Mouse (Mus musculus) limb, embryonic 14.5 days (tissue): ENCODE data around the gene Cabp7. TPM values are rescaled to one million over a fixed set of nuclear protein-coding genes. Genes with fewer than 3 reads are reported as not detected.
A peak's percentile ranks its signal among the peaks of the same experiment; 100 is the strongest.

Experiments
- ATAC-seq: fragments of 200-750 bp; cut with Nextera tagmentation; 2 replicates; pipeline ENCODE4 v1.8.0; 2017; ENCODE audit warnings: low read depth, moderate number of reproducible peaks, moderate TSS enrichment; ENCODE audit not compliant: low FRiP score
- DNase-seq: peaks from one replicate; pipeline ENCODE4 v3.0.0-alpha.2; 2015; ENCODE audit warnings: low spot score
- H3K27ac ChIP-seq: fragments of 300-500 bp; sonication (generic); replicated peaks from 2 replicates; pipeline ENCODE4 v1.5.1; 2014; ENCODE audit warnings: low read depth, mild to moderate bottlenecking, low read length, moderate library complexity, mixed read lengths
- H3K27me3 ChIP-seq: fragments of 300-500 bp; sonication (generic); 2 replicates; pipeline ENCODE4 v1.6.1; 2014; ENCODE audit warnings: low read length, mixed read lengths; ENCODE audit not compliant: control insufficient read depth, insufficient read depth
- H3K36me3 ChIP-seq: fragments of 300-500 bp; sonication (generic); 2 replicates; pipeline ENCODE4 v1.6.1; 2014; ENCODE audit warnings: mild to moderate bottlenecking, low read length, moderate library complexity, mixed read lengths; ENCODE audit not compliant: control insufficient read depth, insufficient read depth
- H3K4me1 ChIP-seq: fragments of 300-500 bp; sonication (generic); 2 replicates; pipeline ENCODE4 v1.6.1; 2014; ENCODE audit warnings: antibody characterized with exemption, low read length, mixed read lengths; ENCODE audit not compliant: control insufficient read depth, insufficient read depth
- H3K4me2 ChIP-seq: fragments of 300-500 bp; sonication (generic); replicated peaks from 2 replicates; pipeline ENCODE4 v1.6.1; 2014; ENCODE audit warnings: low read depth, mild to moderate bottlenecking, low read length, moderate library complexity; ENCODE audit not compliant: severe bottlenecking
- H3K4me3 ChIP-seq: fragments of 300-500 bp; sonication (generic); replicated peaks from 2 replicates; pipeline ENCODE4 v1.5.1; 2014; ENCODE audit warnings: low read length
- H3K9ac ChIP-seq: fragments of 300-500 bp; sonication (generic); 2 replicates; pipeline ENCODE4 v1.6.1; 2014; ENCODE audit warnings: mild to moderate bottlenecking, low read depth, low read length, moderate library complexity; ENCODE audit not compliant: severe bottlenecking
- H3K9me3 ChIP-seq: fragments of 300-500 bp; sonication (generic); 2 replicates; pipeline ENCODE4 v1.6.1; 2016; ENCODE audit warnings: low read length; ENCODE audit not compliant: control insufficient read depth
- POLR2A ChIP-seq: fragments of 200-500 bp; IDR thresholded peaks from 2 replicates; pipeline ENCODE4 v1.8.0; 2012; ENCODE audit warnings: inconsistent platforms, mild to moderate bottlenecking, moderate library complexity, borderline replicate concordance; ENCODE audit not compliant: insufficient read depth, insufficient read length; ENCODE audit errors: extremely low read depth
- WGBS: fragments of 180-500 bp; shearing (Covaris S2); extraction: QIAGEN DNeasy Blood & Tissue Kit; methylation state at CpG from one replicate; pipeline ENCODE4 v1.1.7; 2014; 5-methylcytosine and 5-hydroxymethylcytosine counted together
- polyA plus RNA-seq, 2 experiments: library from polyadenylated mRNA; depleted of rRNA in 1 of 2; stranded (reverse) in 1 of 2; unstranded in 1 of 2; fragments of >200 nt; fragmentation: Nextera tagmentation in 1 of 2; extraction: Ambion mirVana in 1 of 2; gene quantifications; 2 replicates each; pipeline versions ENCODE4 v1.2.1 to v1.2.3; 2012 to 2014

Cabp7 gene
- polyA plus RNA-seq, 2 experiments: 0.14 to 0.17 TPM

DNA sequence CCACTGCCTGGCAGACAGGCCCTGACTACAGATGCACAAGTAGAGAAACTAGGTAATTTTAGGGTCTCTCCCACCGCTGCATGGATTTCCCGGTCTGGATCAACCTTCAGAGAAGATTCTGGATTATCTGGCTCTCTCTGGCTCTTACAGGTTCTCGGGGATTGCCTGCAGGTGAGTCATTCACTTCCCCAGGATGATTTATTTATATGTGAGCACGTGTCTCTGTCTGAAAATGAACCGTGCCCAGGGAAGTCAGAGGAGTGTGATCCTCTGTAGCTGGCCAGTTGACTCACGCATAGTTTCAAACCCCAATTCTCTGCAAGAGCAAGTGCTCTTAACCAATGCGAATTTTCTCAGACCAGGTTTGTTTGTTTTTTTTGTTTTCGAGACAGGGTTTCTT is 45.9 kb downstream of the Cabp7 start:
- H3K27me3 ChIP-seq: no peaks in the 10 kb centered on the region
- H3K27ac ChIP-seq: no peak overlapping the region
- H3K9me3 ChIP-seq: no peaks in the 10 kb centered on the region
- no peak overlapping the region for H3K4me3 ChIP-seq
- peaks cover 10% of the 10 kb centered on the region for H3K4me1 ChIP-seq
- H3K4me2 ChIP-seq: no peak overlapping the region
- 84% methylated on average over 8 of the region's 8 CpGs for WGBS
- peaks cover 20% of the 10 kb centered on the region for H3K36me3 ChIP-seq
- TF ChIP-seq POLR2A: no peak
- no peak for ATAC-seq
- DNase-seq: no peak
- H3K9ac ChIP-seq: no peak overlapping the region

- H3K9me3 ChIP-seq: no peaks in the 10 kb centered on the region
- 46% methylated on average over 7 of the region's 7 CpGs for WGBS
- H3K27me3 ChIP-seq: no peaks in the 10 kb centered on the region
- no peak for TF ChIP-seq POLR2A
- no peaks in the 10 kb centered on the region for H3K4me1 ChIP-seq
- no peak overlapping the region for H3K27ac ChIP-seq
- DNase-seq (peak; percentile 47), ATAC-seq (no peak)
- no peak overlapping the region for H3K9ac ChIP-seq
- H3K4me3 ChIP-seq: no peak overlapping the region
- no peak overlapping the region for H3K4me2 ChIP-seq
- H3K36me3 ChIP-seq: peaks cover 19% of the 10 kb centered on the region
Observed at GRCm38 (mm10) chr11:4697043-4697983, 49.3 kb downstream of the Cabp7 start.

GRCm38 (mm10) chr11:4692162-4692561 is 54.4 kb downstream of the Cabp7 start:
- Histone ChIP-seq H3K9ac (no peak overlapping the region), H3K36me3 (no peaks in the 10 kb centered on the region), H3K27me3 (no peaks in the 10 kb centered on the region), H3K4me1 (no peaks in the 10 kb centered on the region), H3K9me3 (no peaks in the 10 kb centered on the region), H3K27ac (no peak overlapping the region), H3K4me3 (no peak overlapping the region), H3K4me2 (no peak overlapping the region)
- DNase-seq (no peak), ATAC-seq (no peak)
- TF ChIP-seq POLR2A: no peak
- WGBS: 91% methylated on average over 11 of the region's 11 CpGs

GRCm38 (mm10) chr11:4691213-4691612 is 55.4 kb downstream of the Cabp7 start:
- Histone ChIP-seq H3K4me1 (no peaks in the 10 kb centered on the region), H3K27me3 (no peaks in the 10 kb centered on the region), H3K4me2 (no peak overlapping the region), H3K4me3 (no peak overlapping the region), H3K9ac (no peak overlapping the region), H3K27ac (no peak overlapping the region), H3K36me3 (no peaks in the 10 kb centered on the region), H3K9me3 (no peaks in the 10 kb centered on the region)
- DNase-seq (no peak), ATAC-seq (no peak)
- 64% methylated on average over 10 of the region's 10 CpGs for WGBS
- TF ChIP-seq POLR2A: no peak

DNA sequence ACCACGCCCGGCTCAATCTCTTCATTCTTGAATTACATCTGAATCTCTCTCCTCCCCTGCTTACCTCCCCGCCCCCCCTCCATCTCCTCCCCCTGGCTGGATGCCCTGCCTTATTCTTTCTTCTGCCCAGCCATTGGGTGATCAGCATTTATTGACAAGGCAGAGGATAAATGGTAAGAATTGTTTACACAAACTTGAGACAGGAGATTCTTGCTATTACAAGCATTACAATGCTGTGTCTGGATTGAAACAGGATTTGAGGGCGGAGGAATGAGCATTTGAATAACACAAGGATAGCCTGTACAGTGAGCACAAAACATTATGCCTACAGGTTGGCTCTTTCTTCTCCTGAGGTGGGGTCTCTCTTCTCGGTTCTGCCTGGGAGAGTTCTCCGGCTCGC is 56.2 kb downstream of the Cabp7 start:
- no peak overlapping the region for H3K27ac ChIP-seq
- no peaks in the 10 kb centered on the region for H3K27me3 ChIP-seq
- H3K4me1 ChIP-seq: no peaks in the 10 kb centered on the region
- H3K36me3 ChIP-seq: no peaks in the 10 kb centered on the region
- 78% methylated on average over 7 of the region's 7 CpGs for WGBS
- ATAC-seq (no peak), DNase-seq (no peak)
- no peaks in the 10 kb centered on the region for H3K9me3 ChIP-seq
- no peak for TF ChIP-seq POLR2A
- H3K4me3 ChIP-seq: no peak overlapping the region
- H3K4me2 ChIP-seq: no peak overlapping the region
- H3K9ac ChIP-seq: no peak overlapping the region
